Mouse (Mus musculus): ENCODE data around the gene Sh3d21.
"Not testable (repeated sequence)": the region's sequence is repeated elsewhere in the genome, so short reads cannot be mapped to it uniquely, and the experiment has no call there.

Gene Sh3d21

DNA sequence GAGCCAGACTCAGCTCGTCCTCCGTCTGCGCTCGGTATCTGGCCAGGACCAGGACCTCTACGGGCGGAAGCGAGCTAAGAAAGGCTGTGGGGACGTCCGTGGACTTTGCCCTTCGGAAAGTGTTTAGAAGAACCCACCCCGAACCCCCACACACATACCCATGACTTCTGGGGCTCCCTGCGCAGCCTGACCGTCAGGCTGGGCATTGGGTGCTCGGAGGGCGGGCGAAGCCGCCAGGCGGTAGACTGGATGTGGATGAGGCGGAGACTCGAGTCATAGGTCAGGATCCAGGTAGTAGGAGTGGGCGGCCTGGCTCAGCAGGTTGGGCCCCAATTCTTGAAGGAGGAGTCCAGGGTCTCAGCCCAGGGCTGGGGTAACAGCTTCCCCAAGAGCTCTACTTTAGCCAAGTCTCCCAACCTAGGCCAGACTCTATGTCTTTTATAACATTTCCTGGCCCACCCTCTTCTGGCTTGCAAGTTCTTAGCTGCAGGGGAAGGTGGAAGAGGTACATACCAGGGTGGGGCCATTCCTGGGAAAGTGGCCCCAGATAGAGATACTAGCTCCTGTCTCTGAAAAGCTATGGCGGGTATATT lies at the start of gene Sh3d21:
Gene Sh3d21, minus strand, starts transcription at position 425 of the 593 bp plus-strand sequence.
- DNase-seq (ENCODE audit: low spot score) = peak; percentile 22

DNA sequence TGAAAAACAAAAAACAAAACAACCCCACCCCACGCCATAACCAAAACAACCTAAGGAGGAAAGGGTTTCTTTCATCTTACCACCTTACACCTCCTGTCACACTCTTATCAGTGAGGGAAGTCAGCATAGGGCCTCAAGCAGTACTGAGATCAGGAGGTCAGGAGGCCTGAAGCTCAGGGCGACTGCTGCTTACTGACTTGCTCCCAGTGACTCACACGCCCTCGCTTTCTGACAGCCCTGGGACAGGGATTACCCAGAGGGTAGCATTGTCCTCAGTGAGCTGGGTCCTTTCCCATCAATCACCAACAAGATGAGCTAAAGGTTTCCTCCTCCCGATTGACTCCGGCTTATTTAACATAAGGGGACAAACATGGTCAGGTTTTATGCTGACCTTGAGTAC lies 43.8 kb upstream of the Sh3d21 start:
- no peak for DNase-seq (ENCODE audit: low spot score)

DNA sequence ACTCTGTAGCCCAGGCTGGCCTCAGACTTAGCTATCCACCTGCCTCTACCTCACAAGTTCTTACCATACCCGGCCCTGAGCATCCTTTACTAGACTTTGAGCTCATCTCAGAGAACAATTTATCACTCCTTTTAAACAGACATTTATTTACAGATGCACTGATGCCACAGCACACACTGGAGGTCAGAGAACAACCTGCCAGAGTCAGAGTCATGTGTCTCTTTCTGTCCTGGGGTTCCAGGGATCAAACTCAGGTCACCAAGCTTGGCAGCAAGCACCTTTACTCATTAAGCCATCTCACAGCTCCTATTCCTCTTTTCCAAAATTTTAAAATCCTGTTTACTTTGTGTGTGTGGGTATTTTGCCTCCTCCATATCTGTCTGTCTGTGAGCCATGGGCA lies 42.1 kb upstream of the Sh3d21 start:
- DNase-seq (ENCODE audit: low spot score) = no peak

DNA sequence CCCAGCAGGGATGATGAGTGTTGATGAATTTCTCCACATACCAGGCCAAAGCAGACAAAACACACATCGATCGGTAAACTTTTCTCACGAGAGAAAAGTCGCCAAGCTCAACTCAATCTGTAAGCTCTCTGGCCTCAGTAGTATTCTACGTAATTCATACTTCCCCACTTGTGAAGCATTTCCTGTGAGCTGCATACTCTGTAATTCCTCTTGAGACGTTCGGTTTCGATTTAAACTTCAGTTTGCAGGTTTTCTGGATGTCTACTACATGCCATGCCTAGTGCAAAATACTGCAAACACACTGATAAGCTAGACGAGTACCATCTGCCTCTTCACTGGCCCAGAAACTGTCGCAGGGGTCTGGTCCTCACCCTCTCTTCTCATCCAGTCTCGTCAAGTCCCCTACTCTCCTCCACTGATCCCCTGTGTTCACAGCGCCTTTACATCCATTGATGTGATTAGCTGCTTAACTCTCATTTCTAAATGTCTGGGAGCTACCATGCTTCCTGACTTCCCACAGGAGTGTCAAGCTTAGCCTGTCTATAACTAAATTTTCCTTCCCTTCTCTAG lies 41.5 kb upstream of the Sh3d21 start:
- DNase-seq (ENCODE audit: low spot score) = no peak

DNA sequence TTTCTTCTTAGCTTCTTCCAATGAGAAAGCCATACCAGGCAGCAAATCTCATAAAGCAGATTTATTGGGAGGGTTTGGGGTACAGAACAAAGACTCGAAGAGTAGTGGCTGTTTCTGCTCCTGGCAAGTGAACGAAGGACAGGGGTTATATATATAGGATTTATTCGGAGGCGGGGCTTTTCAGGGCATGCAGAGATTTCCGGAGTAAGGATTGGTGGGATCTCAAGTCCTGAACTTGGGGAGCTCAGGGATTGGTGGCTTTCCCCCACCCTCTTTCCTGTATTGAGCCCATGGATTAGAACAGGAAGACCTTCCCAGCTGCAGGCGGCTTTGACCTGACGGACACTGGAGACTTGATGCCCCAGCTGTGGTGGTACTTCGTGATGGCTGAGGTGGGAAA lies 40.7 kb upstream of the Sh3d21 start:
- no peak for DNase-seq (ENCODE audit: low spot score)

DNA sequence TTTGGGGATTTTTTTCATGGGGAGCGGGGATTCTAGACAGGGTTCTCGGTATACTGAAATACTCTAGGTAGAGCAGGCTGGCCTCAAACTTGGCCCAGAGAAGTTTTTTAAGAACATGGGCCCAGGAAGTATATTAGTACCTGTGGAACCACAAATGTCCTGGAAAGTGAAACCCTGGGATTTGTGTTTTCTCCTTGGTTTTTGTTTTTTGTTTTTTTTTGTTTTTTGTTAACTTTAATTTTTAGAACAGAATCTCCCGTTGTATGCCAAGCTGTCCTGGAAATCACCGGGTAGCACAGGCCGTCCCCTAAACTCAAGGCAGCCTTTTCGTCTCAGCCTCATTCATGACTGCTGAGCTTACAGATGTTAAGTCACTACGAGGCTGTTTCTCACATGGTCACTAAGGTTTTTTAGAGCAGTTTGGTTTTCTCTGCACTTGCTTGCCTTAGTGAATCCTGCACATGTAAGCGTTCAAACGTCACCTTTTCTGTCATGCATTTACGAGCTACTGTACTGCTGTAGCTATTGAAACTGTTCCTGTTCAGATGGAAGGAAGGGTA lies 40.1 kb upstream of the Sh3d21 start:
- no peak for DNase-seq (ENCODE audit: low spot score)

DNA sequence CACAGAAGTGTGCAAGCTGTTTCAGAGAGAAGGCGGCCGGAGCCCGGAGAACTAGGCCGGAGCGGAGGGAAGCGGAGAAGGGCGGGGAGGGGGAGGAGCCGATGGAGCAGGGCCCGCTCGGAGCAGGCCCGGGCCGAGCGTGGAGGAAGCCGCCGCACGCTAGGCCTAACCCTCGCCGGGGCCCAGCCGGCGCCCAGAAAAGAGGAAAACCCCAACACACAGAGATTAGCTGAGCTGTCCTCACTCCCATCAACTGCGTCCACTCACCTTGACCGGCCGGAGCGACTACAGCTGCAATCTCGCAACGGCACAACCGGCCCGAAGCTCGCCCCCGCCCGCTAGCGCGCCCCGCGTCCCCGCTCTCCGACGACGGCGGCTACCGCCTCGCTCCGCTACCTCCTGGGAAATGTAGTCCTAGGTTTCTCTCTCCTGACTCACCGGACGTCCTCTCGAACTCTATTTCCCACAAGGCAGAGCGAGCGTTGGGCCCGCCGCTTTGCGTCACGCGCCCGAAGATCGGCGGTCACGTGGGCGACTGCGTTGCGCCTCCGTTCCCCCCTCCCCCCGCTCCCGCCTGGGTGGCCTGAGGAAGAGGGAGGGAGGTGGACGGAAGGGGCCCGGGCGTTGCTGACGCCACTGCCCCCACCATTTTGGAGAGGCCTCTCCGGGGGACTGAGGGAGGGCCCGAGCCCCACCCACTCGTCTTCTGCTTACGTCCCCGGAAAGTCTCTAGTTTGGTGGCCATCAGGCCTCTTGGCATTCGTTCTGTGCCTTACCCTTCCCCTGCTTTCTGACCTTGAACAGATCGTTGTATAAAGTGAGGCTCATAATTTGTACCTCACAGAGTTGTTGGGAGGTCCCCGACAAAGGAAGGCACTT lies 39.3 kb upstream of the Sh3d21 start, which contains the start of gene Thrap3:
Gene Thrap3, minus strand, starts transcription at position 458 of the 879 bp plus-strand sequence.
- peak; percentile 96 for DNase-seq (ENCODE audit: low spot score)

DNA sequence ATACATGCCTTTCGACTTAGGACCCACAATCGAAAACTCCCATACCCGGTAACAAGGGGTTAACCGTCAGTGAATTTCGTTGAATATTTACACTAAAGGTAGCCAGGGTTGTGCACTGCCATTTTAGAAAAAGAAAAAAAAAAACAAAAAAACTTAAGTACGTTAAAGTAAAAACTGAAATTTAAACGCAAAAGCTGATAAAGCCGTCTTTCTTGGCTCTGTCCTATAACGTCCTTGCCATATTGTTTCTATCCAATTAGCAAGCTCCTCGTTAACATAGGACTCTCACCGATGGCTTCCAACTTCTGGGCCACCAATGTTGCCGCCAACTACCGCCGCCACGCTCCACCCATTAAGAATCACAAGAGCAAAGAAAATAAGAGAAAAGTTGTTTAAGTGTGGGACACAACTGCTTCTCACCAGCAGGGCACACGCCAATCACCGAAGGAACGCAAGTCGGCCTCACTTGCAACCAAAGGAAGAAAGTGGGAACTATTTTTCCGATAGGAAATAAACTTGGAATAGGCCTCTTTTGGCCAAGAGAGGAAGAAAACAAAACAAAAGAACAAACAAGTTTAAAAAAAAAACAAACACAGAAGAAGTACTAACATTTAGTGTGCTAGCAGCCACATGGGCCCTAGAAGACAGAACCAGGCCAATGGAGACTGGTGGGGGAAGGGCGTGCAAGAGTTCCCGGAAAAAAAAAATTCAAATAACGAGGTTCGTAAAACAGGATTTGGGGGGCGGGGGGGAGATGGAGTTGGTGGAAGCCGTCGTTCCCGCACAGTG lies 38.4 kb upstream of the Sh3d21 start:
- DNase-seq (ENCODE audit: low spot score) = peak; percentile 64

DNA sequence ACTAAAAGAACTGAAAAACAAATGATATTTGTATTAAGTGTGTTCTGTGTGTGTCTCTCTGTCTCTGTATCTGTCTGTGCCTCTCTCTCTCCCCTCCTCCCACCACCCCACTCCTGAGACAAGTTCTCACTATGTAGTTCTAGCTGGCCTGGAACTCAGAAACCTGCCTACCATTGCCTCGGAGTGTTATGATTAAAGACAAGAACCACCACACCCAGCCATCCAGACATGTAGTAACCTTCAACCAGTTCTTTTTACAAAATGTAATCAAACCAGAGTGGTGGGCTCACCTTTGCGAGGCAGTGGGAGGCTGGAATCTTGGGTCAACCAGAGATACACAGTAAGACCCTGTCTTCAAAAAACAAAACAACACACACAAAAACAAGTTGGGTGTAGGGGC lies 37.4 kb upstream of the Sh3d21 start:
- DNase-seq (ENCODE audit: low spot score) = no peak

DNA sequence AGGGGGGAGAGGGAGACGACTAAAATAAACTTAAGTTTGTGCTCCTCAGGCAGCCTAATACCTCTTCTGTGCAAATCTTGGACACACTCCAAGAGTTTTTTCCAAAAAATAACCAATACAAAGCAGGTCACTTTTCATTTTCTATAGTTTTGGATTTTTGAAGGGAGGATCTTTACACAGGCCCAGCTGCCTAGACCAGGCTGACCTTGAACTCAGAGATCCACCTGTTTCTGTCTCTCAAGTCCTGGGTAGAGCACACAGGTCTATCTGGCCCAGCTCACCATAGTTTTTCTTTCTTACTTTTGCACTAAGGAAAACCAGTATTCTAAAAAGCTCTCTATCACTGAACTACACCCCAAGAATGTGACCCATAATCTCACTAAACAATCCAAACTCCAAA lies 36.7 kb upstream of the Sh3d21 start:
- DNase-seq (ENCODE audit: low spot score) = no peak

DNA sequence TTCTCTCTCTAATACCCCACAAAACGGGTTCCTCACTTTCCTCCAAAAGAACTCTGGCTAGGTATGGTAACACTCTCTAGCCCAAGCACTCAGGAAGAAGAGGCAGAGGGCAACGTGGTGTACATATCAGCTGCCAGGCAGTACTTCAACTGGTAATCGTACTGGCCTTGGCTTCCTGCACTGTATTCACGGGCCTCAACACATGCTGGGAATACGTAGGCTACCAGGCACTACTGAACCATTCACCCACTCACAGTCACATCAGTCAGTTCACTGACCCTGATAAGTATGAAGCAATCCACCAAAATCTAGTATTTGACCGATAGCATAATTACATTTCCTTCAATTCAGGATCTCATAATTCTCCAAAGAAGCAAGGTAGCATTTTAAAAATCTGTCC lies 36.3 kb upstream of the Sh3d21 start:
- no peak for DNase-seq (ENCODE audit: low spot score)

DNA sequence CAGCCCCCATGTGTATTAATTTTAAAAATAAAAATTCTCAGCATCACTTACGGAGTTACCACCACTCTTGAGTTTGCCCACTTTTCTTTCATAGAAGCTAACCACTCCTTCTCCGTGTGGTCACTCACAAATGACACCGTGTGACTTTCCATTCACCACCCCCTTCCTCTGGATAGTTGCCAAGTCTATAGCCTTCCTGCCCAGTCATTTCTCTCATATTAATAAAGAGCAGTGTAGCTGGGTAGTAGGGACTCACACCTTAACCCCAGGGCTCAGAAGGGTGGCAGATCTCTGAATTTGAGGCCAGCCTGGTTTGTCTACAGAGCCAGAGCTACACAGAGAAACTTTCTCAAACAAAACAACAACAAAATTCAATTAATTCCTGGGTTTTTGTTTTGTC lies 34.2 kb upstream of the Sh3d21 start:
- no peak for DNase-seq (ENCODE audit: low spot score)

DNA sequence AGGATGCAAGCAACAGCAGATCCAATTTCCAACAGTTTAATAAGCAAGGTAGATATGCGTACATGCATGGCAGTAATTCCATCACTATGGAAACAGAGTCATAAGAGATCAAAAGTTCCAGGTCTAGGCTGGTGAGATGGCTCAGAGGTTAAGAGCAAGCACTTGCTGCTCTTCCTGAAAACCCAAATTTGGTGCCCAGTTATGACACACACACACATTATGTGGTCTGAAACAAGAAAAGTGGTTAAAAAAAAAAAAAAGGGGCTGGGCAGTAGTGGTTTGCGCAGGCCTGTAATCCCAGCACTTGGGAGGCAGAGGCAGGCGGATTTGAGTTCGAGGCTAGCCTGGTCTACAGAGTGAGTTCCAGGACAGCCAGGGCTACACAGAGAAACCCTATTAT lies 31.6 kb upstream of the Sh3d21 start:
- DNase-seq (ENCODE audit: low spot score) = no peak

DNA sequence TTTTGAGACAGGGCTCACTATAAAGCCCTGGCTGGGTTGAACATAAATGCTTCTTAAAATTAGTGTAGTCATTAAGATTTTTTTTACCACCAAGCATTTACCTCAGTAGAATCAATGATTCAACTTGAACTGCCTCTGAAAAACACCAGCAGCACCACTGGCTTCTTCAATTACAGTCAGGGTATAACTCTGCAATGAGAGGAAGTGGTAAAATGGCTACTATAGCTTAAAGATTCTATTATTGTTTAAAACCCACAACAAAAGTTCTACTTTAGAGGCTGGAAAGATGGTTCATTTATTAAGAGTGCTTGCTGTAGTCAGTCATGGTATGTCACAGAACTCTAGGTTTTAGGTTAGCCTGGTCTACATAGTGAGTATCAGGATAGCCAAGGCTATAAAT lies 30.9 kb upstream of the Sh3d21 start:
- no peak for DNase-seq (ENCODE audit: low spot score)

DNA sequence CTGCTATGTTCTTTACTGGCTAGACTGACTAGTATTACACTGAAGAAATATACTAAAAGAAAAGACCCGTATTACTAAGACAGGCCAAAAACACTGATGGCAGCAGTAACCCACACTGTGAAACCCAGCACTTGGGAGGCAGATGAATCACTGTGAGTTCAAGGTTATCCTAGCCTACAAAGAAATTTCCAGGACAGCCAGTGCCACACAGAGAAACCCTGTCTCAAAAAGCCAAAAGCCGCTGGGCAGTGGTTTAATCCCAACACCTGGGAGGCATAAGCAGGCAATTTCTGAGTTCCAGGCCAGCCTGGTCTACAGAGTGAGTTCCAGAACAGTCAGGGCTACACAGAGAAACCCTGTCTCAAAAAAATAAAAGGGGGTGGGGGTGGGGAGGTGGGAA lies 27.3 kb upstream of the Sh3d21 start:
- no peak for DNase-seq (ENCODE audit: low spot score)

DNA sequence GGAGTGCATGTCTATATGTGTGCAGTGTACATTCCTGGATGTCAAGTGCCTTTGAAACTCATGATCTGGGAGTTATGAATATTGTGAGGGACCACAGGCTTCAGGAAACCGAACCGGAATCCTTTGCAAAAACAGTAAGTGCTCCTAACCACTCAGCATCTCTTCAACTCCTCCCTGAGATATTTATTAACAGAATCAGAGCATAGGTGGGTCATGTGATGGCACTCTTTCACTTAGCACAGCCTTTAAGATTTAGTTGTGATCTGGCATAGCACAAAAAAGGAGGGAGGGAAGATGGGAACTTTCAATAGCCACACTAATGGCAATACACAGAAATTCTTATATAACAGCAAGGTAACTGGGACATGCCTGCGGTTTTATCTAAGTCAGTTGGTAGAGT lies 23.8 kb upstream of the Sh3d21 start:
- no peak for DNase-seq (ENCODE audit: low spot score)

DNA sequence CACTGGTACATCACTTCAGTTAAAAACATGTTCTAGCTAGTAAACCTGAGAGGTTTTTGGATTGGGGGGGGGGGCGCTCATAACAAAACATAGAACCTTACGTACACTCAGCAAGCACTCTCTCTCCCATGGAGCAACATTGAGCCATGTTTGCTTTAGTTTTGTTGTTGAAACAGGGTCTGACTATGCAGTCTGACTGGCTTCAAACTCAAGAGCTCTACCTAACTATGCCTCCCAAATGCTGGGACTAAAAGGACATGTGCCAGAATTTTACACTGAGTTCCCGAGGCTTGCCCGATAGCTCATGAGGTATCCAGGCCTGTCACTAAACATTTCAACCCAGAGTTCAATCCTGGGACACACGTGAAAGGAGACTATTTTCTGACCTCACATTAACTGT lies 19.7 kb upstream of the Sh3d21 start:
- DNase-seq (ENCODE audit: low spot score) = no peak

DNA sequence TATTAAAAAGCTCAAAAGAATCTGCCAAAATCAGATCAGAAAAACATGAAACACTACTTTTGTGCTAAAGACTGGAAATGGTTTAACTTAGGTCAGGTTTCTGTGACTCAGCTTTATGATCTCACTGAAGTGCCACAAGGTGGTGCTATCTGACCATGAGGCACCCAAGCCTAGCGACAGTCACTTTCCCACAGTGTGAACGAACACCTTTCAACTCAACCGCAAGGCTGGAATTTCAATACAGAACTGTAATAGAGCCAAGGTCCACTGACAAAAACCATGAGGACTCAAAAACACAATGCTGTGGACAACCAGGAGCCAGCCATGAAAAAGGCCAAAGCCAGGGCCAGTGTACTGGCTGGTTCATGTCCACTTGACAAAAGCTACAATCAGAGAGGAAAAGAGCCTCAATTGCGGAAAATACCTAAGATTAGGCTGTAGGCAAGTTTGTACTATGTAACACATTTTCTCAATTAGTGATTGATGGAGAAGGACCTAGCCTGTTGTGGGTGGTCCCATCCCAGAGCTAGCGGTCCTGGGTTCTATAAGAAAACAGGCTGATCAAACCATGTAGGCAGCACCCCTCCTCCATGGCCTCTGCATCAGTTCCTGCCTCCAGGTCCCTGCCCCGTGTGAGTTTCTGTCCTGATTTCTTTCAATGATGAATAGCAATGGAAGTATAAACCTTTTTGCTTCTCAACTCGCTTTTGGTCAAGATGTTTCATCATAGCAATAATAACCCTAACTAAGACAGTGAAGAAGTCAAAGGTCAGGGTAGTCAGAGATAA lies 18.1 kb upstream of the Sh3d21 start:
- no peak for DNase-seq (ENCODE audit: low spot score)

DNA sequence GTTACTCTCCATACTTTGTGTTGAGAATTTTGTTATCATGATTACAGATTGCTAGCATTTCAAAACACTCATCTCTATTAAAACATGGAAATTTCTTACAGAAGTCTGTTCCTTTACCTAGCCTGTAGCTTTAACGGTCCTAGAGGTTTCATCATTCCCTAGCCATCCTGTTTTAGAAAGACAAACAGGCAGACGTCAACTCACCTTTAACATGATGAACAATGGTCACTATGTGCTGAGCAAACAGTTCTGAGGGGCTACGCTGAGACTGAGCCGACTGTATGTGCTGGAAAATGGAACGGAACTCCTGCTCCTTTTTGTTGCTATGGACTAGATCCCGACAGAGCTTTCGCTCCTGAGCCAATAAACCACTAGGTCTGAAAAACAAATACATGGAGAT lies 12.7 kb upstream of the Sh3d21 start:
- DNase-seq (ENCODE audit: low spot score) = not testable (repeated sequence)

DNA sequence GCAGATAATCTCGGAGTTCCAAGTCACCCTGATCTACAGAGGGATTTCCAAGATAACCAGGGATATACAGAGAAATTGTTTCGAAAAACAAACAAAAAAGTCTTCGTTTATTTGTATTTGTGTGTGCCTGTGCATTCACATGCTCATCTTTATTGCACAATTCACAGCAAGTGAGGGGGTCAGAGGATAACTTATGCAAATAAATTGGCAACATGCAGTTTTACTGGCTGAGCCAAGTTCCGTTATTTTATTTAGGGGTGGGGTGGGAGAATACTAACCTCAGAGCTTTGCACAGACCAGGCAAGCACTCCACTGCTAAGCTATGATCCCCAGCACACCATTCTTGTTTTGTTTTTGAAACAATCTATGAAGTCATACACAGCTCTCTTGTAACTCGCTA lies 10.5 kb upstream of the Sh3d21 start:
- no peak for DNase-seq (ENCODE audit: low spot score)

DNA sequence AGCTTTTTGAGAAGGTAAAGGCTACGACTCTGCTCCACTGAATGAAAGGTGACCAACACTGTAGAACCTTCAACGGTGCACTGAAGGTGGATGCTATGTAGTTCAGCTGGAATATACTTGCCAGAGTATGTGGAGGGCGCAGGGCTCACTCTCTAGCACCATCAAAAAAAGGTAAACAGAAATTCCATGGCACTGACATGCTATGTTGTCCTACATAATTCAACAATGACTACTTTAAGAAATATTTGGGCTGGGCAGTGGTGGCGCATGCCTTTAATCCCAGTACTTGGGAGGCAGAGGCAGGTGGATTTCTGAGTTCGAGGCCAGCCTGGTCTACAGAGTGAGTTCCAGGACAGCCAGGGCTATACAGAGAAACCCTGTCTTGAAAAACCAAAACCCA lies 7.4 kb upstream of the Sh3d21 start:
- DNase-seq (ENCODE audit: low spot score) = not testable (repeated sequence)
